Mouse (Mus musculus) lung, adult 2 months (tissue): ENCODE measurements around the gene Ncoa3. TPM values are rescaled to one million over a fixed set of nuclear protein-coding genes. Genes with fewer than 3 reads are reported as not detected.

Experiments
- DNase-seq: peaks from one replicate; pipeline ENCODE4 v3.0.0; 2022
- H3K4me1 ChIP-seq: fragments of 200-500 bp; 2 replicates; pipeline ENCODE4 v1.6.1; 2011; ENCODE audit warnings: low read length; ENCODE audit not compliant: control insufficient read depth, insufficient read depth
- H3K4me3 ChIP-seq: fragments of 200-500 bp; replicated peaks from 2 replicates; pipeline ENCODE3; 2011; ENCODE audit warnings: low read depth, mild to moderate bottlenecking, control low read depth, low read length; ENCODE audit errors: extremely low read depth
- CTCF ChIP-seq: fragments of 200-500 bp; IDR thresholded peaks from 2 replicates; pipeline ENCODE4 v1.5.1; 2011; ENCODE audit warnings: mild to moderate bottlenecking, low read length, control low read depth; ENCODE audit not compliant: insufficient read depth
- POLR2A ChIP-seq: fragments of 200-500 bp; IDR thresholded peaks from 2 replicates; pipeline ENCODE4 v1.6.1; 2011; ENCODE audit warnings: low read depth, mild to moderate bottlenecking, control low read depth, low read length, borderline replicate concordance; ENCODE audit errors: extremely low read depth
- WGBS: fragments of 180-500 bp; shearing (Covaris S2); methylation state at CpG from one replicate; pipeline ENCODE4 v1.1.7; 2018; 5-methylcytosine and 5-hydroxymethylcytosine counted together
- polyA plus RNA-seq: library from polyadenylated mRNA; depleted of rRNA; stranded (reverse); fragments of >200 nt; gene quantifications from 2 replicates; pipeline ENCODE4 v1.2.3, GENCODE M21; 2012

The Ncoa3 gene
- polyA plus RNA-seq, 1 experiment, result 35.3 TPM

- WGBS, result 74% methylated on average over 8 of the region's 8 CpGs
- peaks cover 6% of the 10 kb centered on the region; the same call in 1 of the 2 replicates for H3K4me1 ChIP-seq
- H3K4me3 ChIP-seq, result no peak overlapping the region
- DNase-seq, result no peak
- TF ChIP-seq POLR2A (no peak), CTCF (no peak)
Observed at GRCm38 (mm10) chr2:165955386-165955785, 37.0 kb upstream of the Ncoa3 start.

GRCm38 (mm10) chr2:165956096-165956740 lies 36.2 kb upstream of the Ncoa3 start:
- TF ChIP-seq CTCF (no peak), POLR2A (no peak)
- peaks cover 6% of the 10 kb centered on the region; the same call in 1 of the 2 replicates for H3K4me1 ChIP-seq
- no peak overlapping the region for H3K4me3 ChIP-seq
- no peak for DNase-seq
- WGBS, result 70% methylated on average over 7 of the region's 7 CpGs

- TF ChIP-seq CTCF (no peak), POLR2A (no peak)
- WGBS, result 65% methylated on average over 9 of the region's 9 CpGs
- H3K4me3 ChIP-seq, result no peak overlapping the region
Observed at GRCm38 (mm10) chr2:165957257-165957828, 35.1 kb upstream of the Ncoa3 start.

GRCm38 (mm10) chr2:165958556-165958955 lies 33.9 kb upstream of the Ncoa3 start:
- no peak for DNase-seq
- TF ChIP-seq POLR2A (no peak), CTCF (no peak)
- 92% methylated on average over 6 of the region's 6 CpGs for WGBS
- Histone ChIP-seq H3K4me3 (no peak overlapping the region), H3K4me1 (peaks cover 6% of the 10 kb centered on the region; the same call in 1 of the 2 replicates)

More at GRCm38 (mm10) chr2:165957257-165957828, 35.1 kb upstream of the Ncoa3 start:
- no peak for DNase-seq
- H3K4me1 ChIP-seq, result peaks cover 6% of the 10 kb centered on the region; the same call in 1 of the 2 replicates

- no peaks in the 10 kb centered on the region for H3K4me1 ChIP-seq
- no peak for TF ChIP-seq POLR2A
- no peak for TF ChIP-seq CTCF
- WGBS, result 75% methylated on average over 3 of the region's 3 CpGs
- DNase-seq, result no peak
- H3K4me3 ChIP-seq, result no peak overlapping the region
Observed at GRCm38 (mm10) chr2:165960695-165961094, 31.7 kb upstream of the Ncoa3 start.

GRCm38 (mm10) chr2:165962824-165963223 lies 29.6 kb upstream of the Ncoa3 start:
- Histone ChIP-seq H3K4me1 (no peaks in the 10 kb centered on the region), H3K4me3 (no peak overlapping the region)
- no peak for DNase-seq
- no peak for TF ChIP-seq CTCF
- no peak for TF ChIP-seq POLR2A
- WGBS, result 69% methylated on average over 5 of the region's 5 CpGs

- H3K4me1 ChIP-seq, result peaks cover 4% of the 10 kb centered on the region; the same call in 1 of the 2 replicates
- 51% methylated on average over 4 of the region's 4 CpGs for WGBS
- H3K4me3 ChIP-seq, result no peak overlapping the region
- no peak for TF ChIP-seq CTCF
- no peak for TF ChIP-seq POLR2A
- DNase-seq, result no peak
Observed at GRCm38 (mm10) chr2:165964121-165964520, 28.3 kb upstream of the Ncoa3 start.

GRCm38 (mm10) chr2:165967076-165967475 lies 25.4 kb upstream of the Ncoa3 start:
- Histone ChIP-seq H3K4me3 (no peak overlapping the region), H3K4me1 (peaks cover 7% of the 10 kb centered on the region; the same call in 1 of the 2 replicates)
- no peak for DNase-seq
- TF ChIP-seq CTCF (no peak), POLR2A (no peak)
- WGBS, result 97% methylated on average over 2 of the region's 2 CpGs

GRCm38 (mm10) chr2:165967823-165968555 lies 24.4 kb upstream of the Ncoa3 start:
- no peak for DNase-seq
- TF ChIP-seq POLR2A, result no peak
- no peak for TF ChIP-seq CTCF
- 42% methylated on average over 6 of the region's 6 CpGs for WGBS
- Histone ChIP-seq H3K4me3 (no peak overlapping the region), H3K4me1 (peaks cover 7% of the 10 kb centered on the region; the same call in 1 of the 2 replicates)
